Mouse (Mus musculus) CH12.LX (cell line): ENCODE measurements around the gene Cadm2. TPM values are rescaled to one million over a fixed set of nuclear protein-coding genes. Genes with fewer than 3 reads are reported as not detected.

ENCODE experiments used
- DNase-seq: peaks from one replicate; pipeline ENCODE4 v3.0.0-alpha.2; 2013; ENCODE audit errors: extremely low read depth
- H3K27ac ChIP-seq: 2 replicates; pipeline ENCODE4 v1.5.1; 2012; ENCODE audit warnings: low read depth, mild to moderate bottlenecking, control low read depth, moderate library complexity; ENCODE audit not compliant: insufficient read depth
- H3K27me3 ChIP-seq: replicated peaks from 2 replicates; pipeline ENCODE3; 2012; ENCODE audit warnings: inconsistent platforms
- H3K36me3 ChIP-seq, 2 experiments: replicated peaks in 1 of 2; 2 replicates each; pipeline versions ENCODE3 to v1.6.1; 2012; ENCODE audit warnings: inconsistent platforms in 1 of 2, low read length in 1 of 2, mild to moderate bottlenecking in 1 of 2, mixed read lengths in 1 of 2, moderate library complexity in 1 of 2; ENCODE audit not compliant: control insufficient read depth in 1 of 2, insufficient read depth in 1 of 2
- H3K4me1 ChIP-seq, 2 experiments: 2 replicates each; pipeline ENCODE4 v1.6.1; 2012; ENCODE audit warnings: inconsistent platforms in 1 of 2, moderate library complexity in 1 of 2; ENCODE audit not compliant: insufficient read depth in 2 of 2, control insufficient read depth in 1 of 2
- H3K4me2 ChIP-seq: 2 replicates; pipeline ENCODE4 v1.6.1; 2012; ENCODE audit warnings: low read depth, mild to moderate bottlenecking, control low read depth; ENCODE audit not compliant: poor library complexity, insufficient read depth, severe bottlenecking
- H3K4me3 ChIP-seq, 3 experiments: fragments of 150-350 bp in 1 of 3; sonication (generic) in 1 of 3; replicated peaks in 1 of 3; 2 replicates each; pipeline versions ENCODE3 to v1.5.1; 2011 to 2012; ENCODE audit warnings: low read depth in 2 of 3, low read length in 2 of 3, mild to moderate bottlenecking in 2 of 3, moderate library complexity in 2 of 3, control low read depth in 1 of 3, improper control_type of control experiment in 1 of 3, inconsistent platforms in 1 of 3, mixed read lengths in 1 of 3; ENCODE audit not compliant: poor library complexity in 1 of 3
- H3K79me2 ChIP-seq: replicated peaks from 2 replicates; pipeline ENCODE4 v1.6.1; 2012; ENCODE audit warnings: mild to moderate bottlenecking, moderate library complexity; ENCODE audit not compliant: control insufficient read depth, poor library complexity, insufficient read depth, severe bottlenecking; ENCODE audit errors: extremely low read depth
- H3K9ac ChIP-seq: 2 replicates; pipeline ENCODE4 v1.6.1; 2012; ENCODE audit warnings: low read depth, mild to moderate bottlenecking, control low read depth, moderate library complexity; ENCODE audit not compliant: insufficient read depth
- H3K9me3 ChIP-seq: replicated peaks from 2 replicates; pipeline ENCODE3; 2012; ENCODE audit warnings: low read length, inconsistent platforms, mixed read lengths
- BHLHE40 ChIP-seq: IDR thresholded peaks from 2 replicates; pipeline ENCODE4 v1.6.1; 2011; ENCODE audit warnings: mild to moderate bottlenecking, low read depth, low read length, improper control_type of control experiment
- CHD1 ChIP-seq: IDR thresholded peaks from 2 replicates; pipeline ENCODE4 v1.6.1; 2012; ENCODE audit warnings: low read depth, low read length, improper control_type of control experiment, inconsistent platforms
- CHD2 ChIP-seq: IDR thresholded peaks from 2 replicates; pipeline ENCODE4 v1.6.1; 2011; ENCODE audit warnings: low read length, improper control_type of control experiment
- CTCF ChIP-seq, 2 experiments: IDR thresholded peaks in 1 of 2; conservative IDR thresholded peaks in 1 of 2; 2 replicates each; pipeline ENCODE4 v1.5.1; 2011 to 2012; ENCODE audit warnings: low read depth in 2 of 2, low read length in 2 of 2, improper control_type of control experiment in 1 of 2, inconsistent platforms in 1 of 2, mild to moderate bottlenecking in 1 of 2, moderate library complexity in 1 of 2
- EP300 ChIP-seq: IDR thresholded peaks from 2 replicates; pipeline ENCODE4 v1.6.1; 2011; ENCODE audit warnings: low read length, improper control_type of control experiment
- GABPA ChIP-seq: IDR thresholded peaks from 2 replicates; pipeline ENCODE4 v1.6.1; 2012; ENCODE audit warnings: low read depth, low read length, improper control_type of control experiment, inconsistent platforms; ENCODE audit not compliant: insufficient replicate concordance
- IRF4 ChIP-seq: IDR thresholded peaks from 2 replicates; pipeline ENCODE4 v1.6.1; 2014; ENCODE audit warnings: low read depth, mild to moderate bottlenecking, inconsistent platforms, low read length, improper control_type of control experiment
- JUND ChIP-seq: conservative IDR thresholded peaks from 2 replicates; pipeline ENCODE4 v1.6.1; 2011; ENCODE audit warnings: low read depth, low read length, improper control_type of control experiment
- MAX ChIP-seq: IDR thresholded peaks from 2 replicates; pipeline ENCODE4 v1.6.1; 2011; ENCODE audit warnings: low read length, improper control_type of control experiment
- MAZ ChIP-seq: IDR thresholded peaks from 2 replicates; pipeline ENCODE4 v1.6.1; 2012; ENCODE audit warnings: low read depth, mild to moderate bottlenecking, inconsistent platforms, low read length, improper control_type of control experiment, moderate library complexity
- MXI1 ChIP-seq: IDR thresholded peaks from 2 replicates; pipeline ENCODE4 v1.6.1; 2011; ENCODE audit warnings: mild to moderate bottlenecking, low read depth, low read length, improper control_type of control experiment
- MYC ChIP-seq: IDR thresholded peaks from 2 replicates; pipeline ENCODE4 v1.6.1; 2011; ENCODE audit warnings: low read depth, mild to moderate bottlenecking, improper control_type of control experiment, low read length
- NELFE ChIP-seq: IDR thresholded peaks from 2 replicates; pipeline ENCODE4 v1.6.1; 2011; ENCODE audit warnings: low read depth, low read length, improper control_type of control experiment
- NRF1 ChIP-seq: IDR thresholded peaks from 2 replicates; pipeline ENCODE4 v1.6.1; 2014; ENCODE audit warnings: low read depth, mild to moderate bottlenecking, inconsistent platforms, low read length, improper control_type of control experiment, moderate library complexity
- PAX5 ChIP-seq: IDR thresholded peaks from 2 replicates; pipeline ENCODE4 v1.6.1; 2012; ENCODE audit warnings: low read length, inconsistent platforms, mixed read lengths
- POLR2A ChIP-seq: IDR thresholded peaks from 2 replicates; pipeline ENCODE4 v1.6.1; 2011; ENCODE audit warnings: low read depth, mild to moderate bottlenecking, improper control_type of control experiment, low read length
- POLR2AphosphoS2 ChIP-seq: IDR thresholded peaks from 2 replicates; pipeline ENCODE4 v1.6.1; 2011; ENCODE audit warnings: low read depth, low read length, improper control_type of control experiment
- RAD21 ChIP-seq: IDR thresholded peaks from 2 replicates; pipeline ENCODE4 v1.6.1; 2011; ENCODE audit warnings: low read depth, mild to moderate bottlenecking, low read length, improper control_type of control experiment, moderate library complexity
- SMC3 ChIP-seq: IDR thresholded peaks from 2 replicates; pipeline ENCODE4 v1.6.1; 2011; ENCODE audit warnings: low read depth, low read length, improper control_type of control experiment
- TCF12 ChIP-seq: IDR thresholded peaks from 2 replicates; pipeline ENCODE4 v1.6.1; 2014; ENCODE audit warnings: low read depth, mild to moderate bottlenecking, inconsistent platforms, low read length, improper control_type of control experiment
- USF1 ChIP-seq: IDR thresholded peaks from 2 replicates; pipeline ENCODE4 v1.6.1; 2014; ENCODE audit warnings: low read depth, mild to moderate bottlenecking, inconsistent platforms, low read length, improper control_type of control experiment
- ZC3H11A ChIP-seq: IDR thresholded peaks from 2 replicates; pipeline ENCODE4 v1.6.1; 2012; ENCODE audit warnings: low read depth, mild to moderate bottlenecking, inconsistent platforms, low read length, improper control_type of control experiment
- ZKSCAN1 ChIP-seq: IDR thresholded peaks from 2 replicates; pipeline ENCODE4 v1.6.1; 2012; ENCODE audit warnings: low read depth, inconsistent platforms, low read length, improper control_type of control experiment, borderline replicate concordance
- dilution Hi-C: fragments of 300-500 bp; cut with MboI; formaldehyde crosslinking; loops from 2 replicates; pipeline ENCODE4 v1.14.3; 2020; ENCODE audit warnings: low sequenced_read_pairs; ENCODE audit not compliant: extremely low pct_unique_long_range_greater_than_20kb, extremely low pct_ligation_motif_present
- in situ Hi-C: fragments of 300-500 bp; cut with MboI; formaldehyde crosslinking; loops from 3 replicates; pipeline ENCODE4 v1.14.3; 2019; ENCODE audit warnings: low sequenced_read_pairs, low pct_ligation_motif_present, low pct_unique_long_range_greater_than_20kb, mixed read lengths
- polyA plus RNA-seq: library from polyadenylated mRNA; unstranded; fragments of >175 nt; gene quantifications from 2 replicates; pipeline ENCODE4 v1.2.1, GENCODE M21; 2012; ENCODE audit warnings: low read depth; ENCODE audit not compliant: insufficient read length
- total RNA-seq, 2 experiments: library from RNA; depleted of rRNA; stranded (reverse); fragments of 300-350 nt in 1 of 2; fragments of >200 nt in 1 of 2; gene quantifications; 2 replicates each; pipeline ENCODE4 v1.2.3; 2012 to 2014

Cadm2 gene
- total and polyA plus RNA-seq, 3 experiments: not detected

GRCm38 (mm10) chr16:67182958-67183357 lies 437.8 kb downstream of the Cadm2 start:
- H3K9me3 ChIP-seq: peaks cover 38% of the 10 kb centered on the region
- in situ Hi-C loops (no loop called here), dilution Hi-C loops (no loop called here)
- H3K4me3 ChIP-seq: no peak overlapping the region
- H3K4me1 ChIP-seq: no peaks in the 10 kb centered on the region
- H3K79me2 ChIP-seq: no peaks in the 10 kb centered on the region
- H3K4me2 ChIP-seq: no peak overlapping the region
- no peak overlapping the region for H3K9ac ChIP-seq
- H3K27ac ChIP-seq: no peak overlapping the region
- no peaks in the 10 kb centered on the region for H3K36me3 ChIP-seq
- H3K27me3 ChIP-seq: no peaks in the 10 kb centered on the region
- no peak for TF ChIP-seq CHD1
- TF ChIP-seq MXI1: no peak
- TF ChIP-seq POLR2A: no peak
- no peak for TF ChIP-seq NRF1
- no peak for TF ChIP-seq IRF4
- no peak for TF ChIP-seq GABPA
- TF ChIP-seq CTCF (conservative IDR thresholded peaks at IDR 0.05 in 1 of 2, IDR thresholded peaks at IDR 0.05 in 1 of 2; ENCODE audit: low read depth in 2 of 2, low read length in 2 of 2): no peak
- TF ChIP-seq BHLHE40: no peak
- TF ChIP-seq SMC3: no peak
- no peak for TF ChIP-seq MYC
- TF ChIP-seq CHD2: no peak
- TF ChIP-seq MAZ: no peak
- no peak for TF ChIP-seq TCF12
- TF ChIP-seq NELFE: no peak
- TF ChIP-seq MAX: no peak
- no peak for TF ChIP-seq ZC3H11A
- no peak for TF ChIP-seq POLR2AphosphoS2
- TF ChIP-seq USF1: no peak
- no peak for DNase-seq

GRCm38 (mm10) chr16:67175386-67175785 lies 445.3 kb downstream of the Cadm2 start:
- H3K4me2 ChIP-seq: no peak overlapping the region
- no peaks in the 10 kb centered on the region for H3K36me3 ChIP-seq
- peaks cover 18% of the 10 kb centered on the region for H3K9me3 ChIP-seq
- no peaks in the 10 kb centered on the region for H3K79me2 ChIP-seq
- in situ Hi-C loops (no loop called here), dilution Hi-C loops (no loop called here)
- no peak overlapping the region for H3K9ac ChIP-seq
- no peaks in the 10 kb centered on the region for H3K4me1 ChIP-seq
- no peak for DNase-seq
- H3K4me3 ChIP-seq: no peak overlapping the region
- no peaks in the 10 kb centered on the region for H3K27me3 ChIP-seq
- TF ChIP-seq ZKSCAN1 (no peak), EP300 (no peak), GABPA (no peak), RAD21 (no peak), USF1 (no peak), MAX (no peak), SMC3 (no peak), CHD2 (no peak), CHD1 (no peak), PAX5 (no peak), JUND (no peak)
- H3K27ac ChIP-seq: no peak overlapping the region
